Mouse (Mus musculus) yolk sac, embryonic 10.5 days (tissue): ENCODE data around the gene Pigo.

ENCODE experiments used
- DNase-seq: peaks from one replicate; pipeline ENCODE4 v3.0.0-alpha.2; 2017; ENCODE audit warnings: low spot score

Pigo gene

GRCm38 (mm10) chr4:43025084-43025960, at the start of gene Pigo:
Gene Pigo (minus strand): TSS chr4:43025819.
- DNase-seq, result peak; percentile 95

GRCm38 (mm10) chr4:43074923-43075322, 49.3 kb upstream of the Pigo start:
- no peak for DNase-seq

- no peak for DNase-seq
These were observed 39.9 kb upstream of the Pigo start for GRCm38 (mm10) chr4:43065471-43065870.

- DNase-seq, result no peak
These were observed 34.7 kb upstream of the Pigo start for GRCm38 (mm10) chr4:43060286-43060685.

- DNase-seq, result no peak
These were observed 34.1 kb upstream of the Pigo start for GRCm38 (mm10) chr4:43059697-43060096.

- DNase-seq, result peak; percentile 95
These were observed 33.4 kb upstream of the Pigo start, which contains the start of gene Unc13b for GRCm38 (mm10) chr4:43058753-43059654. Gene Unc13b (plus strand): TSS chr4:43058953.

- no peak for DNase-seq
These were observed 32.8 kb upstream of the Pigo start for GRCm38 (mm10) chr4:43058392-43058752.

GRCm38 (mm10) chr4:43057654-43058053, 32.0 kb upstream of the Pigo start:
- DNase-seq, result no peak

GRCm38 (mm10) chr4:43052627-43053026, 27.0 kb upstream of the Pigo start:
- no peak for DNase-seq

- peak; percentile 63 for DNase-seq
These were observed 21.6 kb upstream of the Pigo start for GRCm38 (mm10) chr4:43047231-43047630.

- DNase-seq, result no peak
These were observed 21.0 kb upstream of the Pigo start for GRCm38 (mm10) chr4:43046607-43047006.

GRCm38 (mm10) chr4:43045659-43046302, 20.2 kb upstream of the Pigo start, which contains the start of gene Fam214b:
Gene Fam214b (minus strand): TSS chr4:43046220.
- DNase-seq, result peak; percentile 100

- no peak for DNase-seq
These were observed 19.7 kb upstream of the Pigo start for GRCm38 (mm10) chr4:43045285-43045658.

GRCm38 (mm10) chr4:43044673-43045072, 19.1 kb upstream of the Pigo start:
- no peak for DNase-seq

GRCm38 (mm10) chr4:43043644-43044357, 18.2 kb upstream of the Pigo start:
- DNase-seq, result peak; percentile 61

GRCm38 (mm10) chr4:43040881-43041547, 15.4 kb upstream of the Pigo start:
- no peak for DNase-seq

GRCm38 (mm10) chr4:43040114-43040572, 14.5 kb upstream of the Pigo start:
- DNase-seq, result peak; percentile 97

- peak; percentile 20 for DNase-seq
These were observed 14.0 kb upstream of the Pigo start for GRCm38 (mm10) chr4:43039609-43040008.

- no peak for DNase-seq
These were observed 13.2 kb upstream of the Pigo start for GRCm38 (mm10) chr4:43038567-43039495.
